Mouse (Mus musculus) ES-Bruce4 (cell line): ENCODE data around the gene Samd3.

Experiments used
- CTCF ChIP-seq: IDR thresholded peaks from one replicate; pipeline ENCODE4 v1.8.1; 2011; ENCODE audit warnings: low read depth, low read length
- POLR2A ChIP-seq: IDR thresholded peaks from one replicate; pipeline ENCODE4 v1.8.1; 2011; ENCODE audit warnings: low read length; ENCODE audit not compliant: insufficient read depth

- TF ChIP-seq CTCF (no peak), POLR2A (no peak)
Observed at GRCm38 (mm10) chr10:26320679-26321078, 91.2 kb downstream of the Samd3 start.
